Mouse (Mus musculus): Measurements from ENCODE around the gene Eif5a. TPM values are rescaled to one million over a fixed set of nuclear protein-coding genes. Genes with fewer than 3 reads are reported as not detected.

Gene Eif5a
- polyA plus RNA-seq, 1 experiment: 5,018 TPM

- TF ChIP-seq GATA1 (IDR thresholded peaks at IDR 0.05; ENCODE audit: low read length): no peak
These were observed 42.8 kb downstream of the Eif5a start for GRCm38 (mm10) chr11:69878952-69879351.

- no peak for TF ChIP-seq GATA1 (IDR thresholded peaks at IDR 0.05; ENCODE audit: low read length)
These were observed 43.4 kb downstream of the Eif5a start for GRCm38 (mm10) chr11:69878399-69878798.

GRCm38 (mm10) chr11:69877878-69878277 is 43.9 kb downstream of the Eif5a start, which contains the start of gene Tmem95:
TSS of gene Tmem95 (minus strand) at chr11:69878018.
- no peak for TF ChIP-seq GATA1 (IDR thresholded peaks at IDR 0.05; ENCODE audit: low read length)

- no peak for TF ChIP-seq GATA1 (IDR thresholded peaks at IDR 0.05; ENCODE audit: low read length)
These were observed 44.9 kb downstream of the Eif5a start for GRCm38 (mm10) chr11:69876867-69877266.

- TF ChIP-seq GATA1 (IDR thresholded peaks at IDR 0.05; ENCODE audit: low read length): no peak
These were observed 45.6 kb downstream of the Eif5a start for GRCm38 (mm10) chr11:69876186-69876585.

GRCm38 (mm10) chr11:69872451-69872850 is 49.3 kb downstream of the Eif5a start:
- no peak for TF ChIP-seq GATA1 (IDR thresholded peaks at IDR 0.05; ENCODE audit: low read length)

GRCm38 (mm10) chr11:69871822-69872221 is 49.9 kb downstream of the Eif5a start:
- TF ChIP-seq GATA1 (IDR thresholded peaks at IDR 0.05; ENCODE audit: low read length): no peak

- no peak for TF ChIP-seq GATA1 (IDR thresholded peaks at IDR 0.05; ENCODE audit: low read length)
These were observed 51.3 kb downstream of the Eif5a start for GRCm38 (mm10) chr11:69870289-69871069.

GRCm38 (mm10) chr11:69867335-69867734 is 54.4 kb downstream of the Eif5a start:
- TF ChIP-seq GATA1 (IDR thresholded peaks at IDR 0.05; ENCODE audit: low read length): no peak

Other genes with a start within 250 kb of the Eif5a start
- 326 and 403 TPM in 2 replicates for gene Eif4a1, start 249.5 kb downstream of the Eif5a start, polyA plus RNA-seq (2012)
- 117 and 153 TPM in 2 replicates for gene Senp3, start 239.9 kb downstream of the Eif5a start, polyA plus RNA-seq (2012)
- gene Tnfsf13, start 236.2 kb downstream of the Eif5a start, polyA plus RNA-seq (2012): not detected in 2 replicates
- gene Tnfsf12, start 226.1 kb downstream of the Eif5a start, polyA plus RNA-seq (2012): not detected in 2 replicates
- not detected in 2 replicates for gene Tnfsfm13, start 225.9 kb downstream of the Eif5a start, polyA plus RNA-seq (2012)
- 65.1 and 65.3 TPM in 2 replicates for gene Polr2a, start 163.3 kb downstream of the Eif5a start, polyA plus RNA-seq (2012)
- gene Slc35g3, start 160.0 kb downstream of the Eif5a start, polyA plus RNA-seq (2012): not detected in 2 replicates
- 14.5 and 15.2 TPM in 2 replicates for gene Zbtb4, start 156.0 kb downstream of the Eif5a start, polyA plus RNA-seq (2012)
- 0.03 and 0.11 TPM in 2 replicates for gene Chrnb1, start 126.0 kb downstream of the Eif5a start, polyA plus RNA-seq (2012)
- gene Fgf11, start 120.1 kb downstream of the Eif5a start, polyA plus RNA-seq (2012): 0.39 and 0.53 TPM in 2 replicates
- gene Tmem102, start 116.3 kb downstream of the Eif5a start, polyA plus RNA-seq (2012): not detected in 2 replicates
- not detected in 2 replicates for gene Gm39566, start 106.7 kb downstream of the Eif5a start, polyA plus RNA-seq (2012)
- gene Spem2, start 103.5 kb downstream of the Eif5a start, polyA plus RNA-seq (2012): not detected in 2 replicates
- gene Spem1, start 99.8 kb downstream of the Eif5a start, polyA plus RNA-seq (2012): not detected in 2 replicates
- gene Nlgn2, start 84.2 kb downstream of the Eif5a start, polyA plus RNA-seq (2012): 0.99 and 1.1 TPM in 2 replicates
- gene Tmem256, start 83.4 kb downstream of the Eif5a start, polyA plus RNA-seq (2012): 404 and 460 TPM in 2 replicates
- 43.0 and 56.9 TPM in 2 replicates for gene Plscr3, start 75.6 kb downstream of the Eif5a start, polyA plus RNA-seq (2012)
- gene Tnk1, start 63.2 kb downstream of the Eif5a start, polyA plus RNA-seq (2012): 0.09 and 0.91 TPM in 2 replicates
- gene Tmem95, start 43.9 kb downstream of the Eif5a start, polyA plus RNA-seq (2012): not detected in 2 replicates
- gene Kctd11, start 40.6 kb downstream of the Eif5a start, polyA plus RNA-seq (2012): 0.27 and 0.39 TPM in 2 replicates
- 107 and 119 TPM in 2 replicates for gene Acap1, start 26.4 kb downstream of the Eif5a start, polyA plus RNA-seq (2012)
- 1.0 and 1.5 TPM in 2 replicates for gene 2810408A11Rik, start 21.0 kb downstream of the Eif5a start, polyA plus RNA-seq (2012)
- 83.2 and 85.5 TPM in 2 replicates for gene Neurl4, start 20.9 kb downstream of the Eif5a start, polyA plus RNA-seq (2012)
- 246 and 266 TPM in 2 replicates for gene Gps2, start 8.1 kb downstream of the Eif5a start, polyA plus RNA-seq (2012)
- gene Ybx2, start 13.8 kb upstream of the Eif5a start, polyA plus RNA-seq (2012): 0.19 TPM in 1 of 2 replicates, not detected in the other
- gene Slc2a4, start 26.2 kb upstream of the Eif5a start, polyA plus RNA-seq (2012): 0.03 and 0.35 TPM in 2 replicates
- gene Cldn7, start 42.8 kb upstream of the Eif5a start, polyA plus RNA-seq (2012): not detected in 2 replicates
- gene Ctdnep1, start 59.2 kb upstream of the Eif5a start, polyA plus RNA-seq (2012): 224 and 279 TPM in 2 replicates
- 7.7 and 13.2 TPM in 2 replicates for gene Elp5, start 60.6 kb upstream of the Eif5a start, polyA plus RNA-seq (2012)
- gene Gabarap, start 69.2 kb upstream of the Eif5a start, polyA plus RNA-seq (2012): 164 and 205 TPM in 2 replicates
- 92.5 and 117 TPM in 2 replicates for gene Phf23, start 73.8 kb upstream of the Eif5a start, polyA plus RNA-seq (2012)
- gene Dvl2, start 78.6 kb upstream of the Eif5a start, polyA plus RNA-seq (2012): 59.6 and 66.9 TPM in 2 replicates
- gene Acadvl, start 93.5 kb upstream of the Eif5a start, polyA plus RNA-seq (2012): 19.7 and 28.8 TPM in 2 replicates
- gene Dlg4, start 95.0 kb upstream of the Eif5a start, polyA plus RNA-seq (2012): 7.4 and 7.6 TPM in 2 replicates
- gene Asgr1, start 132.1 kb upstream of the Eif5a start, polyA plus RNA-seq (2012): not detected in 2 replicates
- gene Asgr2, start 170.7 kb upstream of the Eif5a start, polyA plus RNA-seq (2012): not detected in 2 replicates
- gene Mgl2, start 208.4 kb upstream of the Eif5a start, polyA plus RNA-seq (2012): not detected in 2 replicates
- 1.5 and 4.3 TPM in 2 replicates for gene Clec10a, start 234.2 kb upstream of the Eif5a start, polyA plus RNA-seq (2012)